Mouse (Mus musculus): ENCODE results near the gene Ascc1.

GRCm38 (mm10) chr10:59958458-59958857 lies 44.1 kb upstream of the Ascc1 start:
- TF ChIP-seq CTCF (IDR thresholded peaks at IDR 0.05; ENCODE audit: control insufficient read depth, insufficient read depth, insufficient read length), result no peak
- no peak for TF ChIP-seq USF1 (IDR thresholded peaks at IDR 0.05; ENCODE audit: low read depth)
- no peak for TF ChIP-seq FOSL1 (IDR thresholded peaks at IDR 0.05; ENCODE audit: insufficient read depth, low read length, poor library complexity, severe bottlenecking)
- no peak for TF ChIP-seq MAX (IDR thresholded peaks at IDR 0.05)
- TF ChIP-seq MYOG (IDR thresholded peaks at IDR 0.05; ENCODE audit: control insufficient read depth, extremely low read depth, insufficient read length), result no peak

All from C2C12 (cell line).